Mouse (Mus musculus) neural tube, embryonic 10.5 days (tissue): ENCODE measurements around the gene Otud1.

Experiments
- DNase-seq: peaks from one replicate; pipeline ENCODE4 v3.0.0-alpha.2; 2017; ENCODE audit warnings: low spot score; ENCODE audit errors: extremely low spot score

Otud1 gene

GRCm38 (mm10) chr2:19657158-19657874 is at the start of gene Otud1:
TSS of gene Otud1 (plus strand) at chr2:19657752.
- peak; percentile 94 for DNase-seq

DNA sequence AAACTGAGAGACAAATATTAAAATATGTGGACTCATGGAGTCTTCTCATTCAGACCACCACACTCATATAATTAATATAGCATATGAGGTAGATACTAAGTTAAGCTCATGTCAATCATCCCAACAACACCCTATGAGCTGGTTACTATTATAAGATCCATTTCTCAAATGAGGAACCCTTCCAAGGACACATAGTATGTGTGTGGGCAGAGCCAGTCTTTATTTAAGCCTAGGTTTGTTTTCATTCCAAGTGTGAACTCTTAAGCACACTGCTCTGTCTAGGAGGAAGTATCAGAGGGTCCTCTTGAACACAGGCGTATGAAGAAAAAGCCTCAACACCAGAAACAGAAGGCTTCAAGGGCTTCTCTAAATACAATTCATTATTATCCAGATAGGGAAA is 49.7 kb upstream of the Otud1 start:
- no peak for DNase-seq

GRCm38 (mm10) chr2:19608410-19609073 is 49.0 kb upstream of the Otud1 start:
- no peak for DNase-seq

GRCm38 (mm10) chr2:19622041-19622440 is 35.5 kb upstream of the Otud1 start:
- no peak for DNase-seq

- no peak for DNase-seq
Observed at GRCm38 (mm10) chr2:19627044-19627443, 30.5 kb upstream of the Otud1 start.

DNA sequence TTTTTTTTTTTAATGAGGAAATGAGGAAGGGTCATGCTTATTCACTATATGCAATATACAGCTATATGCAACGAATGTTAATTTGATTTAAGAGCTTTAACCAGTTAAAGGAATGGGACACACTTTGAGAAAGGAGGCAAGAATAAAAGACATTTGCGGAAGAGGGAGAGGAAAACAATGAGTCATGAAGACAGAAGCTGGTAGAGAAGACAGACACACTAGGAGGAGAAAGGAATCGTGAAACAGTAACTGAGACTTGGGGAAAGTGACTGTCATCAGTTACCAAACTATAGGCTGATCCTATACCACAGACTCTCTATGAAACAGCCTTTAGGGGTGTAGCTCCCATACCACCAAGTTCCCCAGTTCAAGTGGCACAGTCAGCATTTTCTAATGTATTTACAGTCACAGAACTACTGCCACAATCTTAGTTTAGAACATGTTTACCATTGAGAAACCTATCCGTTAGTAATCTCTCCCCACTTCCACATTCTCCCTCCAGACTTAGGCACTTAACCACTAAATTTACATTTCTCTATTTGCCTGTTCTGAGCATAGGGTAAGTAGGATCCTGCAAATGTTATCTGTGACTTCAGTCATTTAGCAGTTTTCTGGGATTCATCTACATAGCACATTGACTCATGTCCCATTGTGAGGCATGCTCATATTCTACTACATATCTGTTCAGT is 29.5 kb upstream of the Otud1 start:
- no peak for DNase-seq

- DNase-seq = no peak
Observed at GRCm38 (mm10) chr2:19630544-19630943, 27.0 kb upstream of the Otud1 start.

DNA sequence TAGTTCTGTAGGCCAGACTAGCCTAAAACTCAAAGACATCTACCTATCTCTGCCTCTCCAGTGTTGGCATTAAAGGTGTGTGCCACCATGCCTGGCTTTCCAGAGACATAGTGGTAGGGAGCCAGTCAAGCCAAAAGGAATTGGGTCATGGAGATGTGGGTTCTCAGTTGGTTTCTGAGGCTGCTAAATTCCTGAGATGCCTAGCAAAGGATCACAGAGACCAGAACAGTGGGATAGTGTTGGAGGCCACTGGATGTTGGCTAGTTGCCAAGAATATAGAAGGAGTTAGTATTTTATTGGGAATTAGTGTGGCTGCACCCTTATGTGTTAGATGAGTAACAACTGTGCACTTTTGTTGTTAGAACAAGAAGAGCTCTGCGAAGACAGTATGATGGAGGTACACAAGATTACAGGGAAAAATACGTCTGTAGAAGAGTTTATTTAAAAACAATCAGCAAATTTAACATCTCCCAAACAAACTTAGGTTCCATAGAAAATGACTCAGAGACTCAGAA is 24.1 kb upstream of the Otud1 start:
- DNase-seq = no peak

DNA sequence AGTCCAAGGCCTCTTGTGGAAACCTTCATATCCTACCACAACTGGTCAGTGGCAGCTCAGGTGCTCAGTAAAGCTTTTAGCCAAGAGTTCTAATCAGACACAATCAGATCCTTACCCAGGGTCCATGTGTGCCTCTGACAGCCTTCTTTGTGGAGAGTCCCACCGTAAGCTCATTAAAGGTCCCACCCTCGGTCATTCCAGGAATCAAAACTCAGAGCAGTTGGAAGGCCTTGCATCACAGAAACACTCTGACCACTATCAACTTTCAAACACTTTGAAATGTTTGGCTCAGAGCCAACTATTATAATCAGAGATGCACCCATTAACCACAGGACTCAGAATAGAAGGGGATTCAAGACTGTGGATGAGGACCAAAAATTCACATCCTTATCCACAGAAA is 12.4 kb upstream of the Otud1 start:
- no peak for DNase-seq

- DNase-seq = no peak
Observed at GRCm38 (mm10) chr2:19646144-19646543, 11.4 kb upstream of the Otud1 start.

GRCm38 (mm10) chr2:19646910-19647309 is 10.6 kb upstream of the Otud1 start:
- no peak for DNase-seq

- no peak for DNase-seq
Observed at GRCm38 (mm10) chr2:19656436-19656835, 1.1 kb upstream of the Otud1 start.

DNA sequence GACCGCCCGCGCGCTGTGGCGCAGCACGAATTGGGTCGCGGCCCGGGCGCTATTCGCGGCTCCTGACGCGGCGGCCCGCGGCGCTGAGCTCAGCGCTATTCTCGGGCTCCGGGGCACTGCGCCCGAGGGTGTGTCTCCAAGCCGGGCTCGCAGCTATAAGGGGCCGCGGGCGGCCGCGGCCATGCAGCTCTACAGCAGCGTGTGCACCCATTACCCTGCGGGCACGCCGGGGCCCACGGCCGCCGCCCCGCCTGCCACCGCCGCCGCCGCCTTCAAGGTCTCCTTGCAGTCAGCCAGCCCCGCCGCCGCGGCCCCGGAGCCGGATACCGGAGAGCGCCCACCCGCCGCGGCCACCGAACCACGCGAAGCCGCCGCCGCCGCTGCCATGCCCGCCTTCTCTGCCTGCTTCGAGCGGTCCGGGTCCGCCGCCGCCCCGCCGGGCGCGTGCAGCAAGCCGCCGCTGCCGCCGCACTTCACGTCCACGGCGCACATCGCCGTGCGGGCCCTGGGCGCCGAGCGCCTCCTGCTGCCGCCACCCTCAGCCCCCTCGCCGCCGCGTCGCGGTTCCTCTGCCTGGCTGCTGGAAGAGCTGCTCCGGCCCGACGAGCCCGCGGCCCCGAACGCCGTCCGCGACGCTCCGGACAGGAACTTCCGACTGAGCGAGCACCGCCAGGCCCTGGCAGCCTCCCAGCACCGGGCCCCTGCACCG is 483 bp downstream of the Otud1 start:
- DNase-seq = peak; percentile 72

GRCm38 (mm10) chr2:19658661-19659384 is 1.3 kb downstream of the Otud1 start:
- DNase-seq = peak; percentile 53

DNA sequence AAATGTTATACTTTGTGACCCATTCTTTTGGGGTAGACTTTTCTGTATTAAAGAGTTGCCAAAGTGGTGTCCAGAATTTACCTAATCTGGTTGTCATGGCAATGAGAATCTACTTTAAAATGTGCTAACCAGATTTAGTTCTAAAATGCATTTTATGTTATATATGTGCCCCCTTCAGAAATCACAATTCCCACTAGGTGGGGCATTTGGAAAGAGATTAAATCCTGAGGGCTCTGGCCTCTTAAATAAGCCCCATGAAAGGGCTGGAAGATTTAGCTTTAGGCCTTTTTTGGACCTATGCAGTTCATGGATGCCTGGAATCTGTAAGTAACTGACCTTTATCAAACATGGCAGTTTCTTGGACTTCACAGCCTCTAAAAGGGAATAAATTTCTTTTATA is 3.3 kb downstream of the Otud1 start:
- no peak for DNase-seq

- no peak for DNase-seq
Observed at GRCm38 (mm10) chr2:19663146-19663848, 5.7 kb downstream of the Otud1 start.

- no peak for DNase-seq
Observed at GRCm38 (mm10) chr2:19664147-19664546, 6.6 kb downstream of the Otud1 start.

DNA sequence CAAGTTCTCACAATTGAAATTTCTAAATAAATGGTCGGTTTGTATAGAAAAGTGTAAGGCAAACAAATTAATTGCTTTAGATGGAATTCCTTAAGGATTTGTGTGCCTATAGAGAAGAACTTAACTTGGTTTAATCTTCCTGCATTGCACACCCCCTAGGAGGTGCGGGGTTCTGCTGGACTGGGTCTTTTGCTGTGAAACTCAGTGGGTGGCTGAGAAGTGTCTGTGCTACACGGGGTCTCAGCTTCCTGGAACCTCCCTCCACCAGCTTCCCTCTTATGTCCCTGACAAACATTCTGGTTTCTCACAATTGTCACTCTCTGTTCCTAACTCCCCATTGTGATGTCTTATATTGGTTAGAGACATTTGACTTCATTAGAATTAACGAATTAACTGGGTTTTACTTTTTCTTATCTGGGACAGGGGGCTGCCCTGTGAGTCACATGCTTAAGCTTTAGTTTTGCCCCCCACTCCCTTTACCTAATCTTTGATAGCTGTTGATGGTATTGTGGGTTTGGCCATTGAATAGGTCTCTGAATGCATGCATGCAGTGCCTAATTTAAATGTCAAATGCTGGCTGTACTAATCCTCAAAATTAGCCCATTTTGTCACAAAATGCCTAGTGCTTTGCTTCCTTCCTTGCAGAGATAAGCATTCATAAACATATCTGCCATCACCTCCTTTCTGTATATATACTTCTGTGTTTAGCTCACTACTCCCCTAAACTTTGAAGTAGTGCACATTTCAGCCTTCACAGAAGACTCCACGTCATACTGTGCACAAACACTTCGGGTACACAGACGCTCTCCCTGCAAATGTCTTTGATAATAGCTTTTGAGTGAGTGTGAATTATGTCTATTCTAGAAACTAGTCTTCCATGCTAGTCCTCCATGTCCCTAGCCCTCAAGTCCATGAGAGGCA is 7.3 kb downstream of the Otud1 start:
- no peak for DNase-seq

GRCm38 (mm10) chr2:19665841-19666240 is 8.3 kb downstream of the Otud1 start:
- no peak for DNase-seq
